Mouse (Mus musculus): ENCODE measurements around the gene Eif3a.

- no peak for TF ChIP-seq POLR2A (IDR thresholded peaks at IDR 0.05; ENCODE audit: insufficient read depth, low read depth, low read length)
- no peak for TF ChIP-seq CTCF (IDR thresholded peaks at IDR 0.05; ENCODE audit: insufficient read depth, low read depth, low read length)
Observed at GRCm38 (mm10) chr19:60804903-60805302, 14.4 kb upstream of the Eif3a start.
